Mouse (Mus musculus) G1E (cell line): ENCODE results near the gene Ncaph2.

Source experiments
- CTCF ChIP-seq: IDR thresholded peaks from 2 replicates; pipeline ENCODE4 v1.5.1; 2012; ENCODE audit warnings: low read depth, low read length, inconsistent platforms, mixed read lengths
- GATA1 ChIP-seq: IDR thresholded peaks from 2 replicates; pipeline ENCODE4 v1.6.1; 2012; ENCODE audit warnings: borderline replicate concordance, low read length, inconsistent platforms, mixed read lengths

GRCm38 (mm10) chr15:89373027-89373761 lies 17.7 kb downstream of the Ncaph2 start:
- TF ChIP-seq CTCF (peak; percentile 30; the same call in 1 of the 2 replicates), GATA1 (no peak)
